Mouse (Mus musculus): Measurements from ENCODE around the gene Camk1g.

- TF ChIP-seq CTCF (IDR thresholded peaks at IDR 0.05) (no peak), EP300 (IDR thresholded peaks at IDR 0.05; ENCODE audit: insufficient read depth, low read depth, low read length) (no peak)
Measured at GRCm38 (mm10) chr1:193382435-193382834, 12.3 kb upstream of the Camk1g start.

All from heart, adult 2 months (tissue).